Mouse (Mus musculus): ENCODE results near the gene Nradd.

GRCm38 (mm10) chr9:110652963-110653654, 28.9 kb upstream of the Nradd start:
- TF ChIP-seq POLR2A (IDR thresholded peaks at IDR 0.05; ENCODE audit: low read depth, low read length) (no peak), CTCF (IDR thresholded peaks at IDR 0.05; ENCODE audit: extremely low read depth, insufficient read length, insufficient replicate concordance, low read depth, low read length) (no peak)

All from small intestine, adult 2 months (tissue).